Mouse (Mus musculus): Measurements from ENCODE around the gene Riok1. TPM values are rescaled to one million over a fixed set of nuclear protein-coding genes. Genes with fewer than 3 reads are reported as not detected.

Gene Riok1
- polyA plus RNA-seq (2015; fragmentation: Nextera tagmentation; extraction: Ambion mirVana): 17.7 and 19.0 TPM in 2 replicates

GRCm38 (mm10) chr13:38036343-38037043 is at the start of gene Riok1:
Riok1 (plus strand) TSS chr13:38036995.
- Histone ChIP-seq H3K27ac (replicated peaks) (peak within 1 kb of the TSS; percentile 85), H3K4me3 (replicated peaks) (peak within 1 kb of the TSS; percentile 86), H3K4me1 (replicated peaks) (peaks cover 28% of the 10 kb centered on the region), H3K36me3 (replicated peaks) (peaks cover 20% of the 10 kb centered on the region), H3K9ac (peak within 1 kb of the TSS; percentile 88), H3K9me3 (replicated peaks) (no peaks in the 10 kb centered on the region), H3K4me2 (peak within 1 kb of the TSS; percentile 85), H3K27me3 (no peaks in the 10 kb centered on the region)
- WGBS (ENCODE audit: insufficient replicate concordance): 4% methylated on average over 37 of the region's 37 CpGs
- peak; percentile 78 for ATAC-seq (ENCODE audit: insufficient read depth)

- no peak overlapping the region for H3K9ac ChIP-seq
- no peak overlapping the region for H3K4me3 ChIP-seq (replicated peaks)
- H3K27ac ChIP-seq (replicated peaks): no peak overlapping the region
- ATAC-seq (ENCODE audit: insufficient read depth): no peak
- H3K36me3 ChIP-seq (replicated peaks): peaks cover 68% of the 10 kb centered on the region
- peaks cover 25% of the 10 kb centered on the region for H3K4me1 ChIP-seq (replicated peaks)
- H3K4me2 ChIP-seq: no peak overlapping the region
- no peaks in the 10 kb centered on the region for H3K27me3 ChIP-seq
- no peaks in the 10 kb centered on the region for H3K9me3 ChIP-seq (replicated peaks)
- 78% methylated on average over 8 of the region's 8 CpGs for WGBS (ENCODE audit: insufficient replicate concordance)
Measured at GRCm38 (mm10) chr13:37989701-37990100, 47.1 kb upstream of the Riok1 start.

DNA sequence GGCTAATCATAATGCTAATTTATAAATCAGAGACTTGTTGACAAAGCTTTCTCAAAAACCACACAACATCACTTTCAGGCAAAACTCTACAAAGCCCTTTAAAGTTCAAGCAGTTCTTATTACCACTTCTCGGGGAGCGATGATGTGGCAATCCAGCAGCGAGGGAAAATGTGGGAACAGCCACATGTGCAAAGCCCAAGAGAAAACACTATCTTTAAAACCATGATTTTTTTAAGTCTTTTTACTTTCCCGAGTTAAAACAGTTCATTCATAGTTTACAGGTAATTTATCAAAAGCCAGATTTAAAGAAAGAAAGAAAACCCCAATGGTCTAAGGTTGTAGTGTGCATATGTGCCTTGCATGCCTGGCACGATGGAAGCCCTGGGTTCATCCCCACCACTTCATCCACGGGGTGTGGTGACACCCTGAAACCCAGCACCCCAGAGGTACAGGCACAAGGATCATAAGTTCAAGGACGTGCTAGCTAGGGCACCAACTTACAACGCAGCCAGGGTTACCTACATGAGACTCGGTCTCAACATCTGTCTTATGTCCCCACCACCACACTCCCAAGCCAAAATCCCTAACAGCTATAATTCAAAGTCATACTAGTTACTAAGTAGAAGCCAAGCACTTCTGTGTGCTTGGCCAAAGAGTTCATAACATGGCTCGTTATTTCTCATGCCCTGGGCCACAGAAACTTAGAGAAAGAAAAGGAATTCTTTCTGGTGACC is 44.0 kb upstream of the Riok1 start:
- peaks cover 40% of the 10 kb centered on the region for H3K36me3 ChIP-seq (replicated peaks)
- peak overlapping the region; percentile 92 for H3K4me3 ChIP-seq (replicated peaks)
- peak overlapping the region; percentile 91 for H3K27ac ChIP-seq (replicated peaks)
- H3K9ac ChIP-seq: peak overlapping the region; percentile 94
- H3K9me3 ChIP-seq (replicated peaks): no peaks in the 10 kb centered on the region
- WGBS (ENCODE audit: insufficient replicate concordance): 8% methylated on average over 10 of the region's 10 CpGs
- ATAC-seq (ENCODE audit: insufficient read depth): no peak
- H3K4me2 ChIP-seq: peak overlapping the region; percentile 74
- no peaks in the 10 kb centered on the region for H3K27me3 ChIP-seq
- peaks cover 30% of the 10 kb centered on the region for H3K4me1 ChIP-seq (replicated peaks)

GRCm38 (mm10) chr13:37993376-37993703 is 43.5 kb upstream of the Riok1 start:
- H3K27me3 ChIP-seq: peaks cover 2% of the 10 kb centered on the region; the same call in 1 of the 2 replicates
- under 1% methylated on average over 17 of the region's 17 CpGs for WGBS (ENCODE audit: insufficient replicate concordance)
- H3K9ac ChIP-seq: peak overlapping the region; percentile 94
- H3K27ac ChIP-seq (replicated peaks): peak overlapping the region; percentile 91
- no peaks in the 10 kb centered on the region for H3K9me3 ChIP-seq (replicated peaks)
- peak overlapping the region; percentile 74 for H3K4me2 ChIP-seq
- H3K4me3 ChIP-seq (replicated peaks): peak overlapping the region; percentile 92
- peaks cover 35% of the 10 kb centered on the region for H3K36me3 ChIP-seq (replicated peaks)
- ATAC-seq (ENCODE audit: insufficient read depth): no peak
- H3K4me1 ChIP-seq (replicated peaks): peaks cover 34% of the 10 kb centered on the region

- Histone ChIP-seq H3K4me1 (replicated peaks) (peaks cover 39% of the 10 kb centered on the region), H3K27me3 (peaks cover 5% of the 10 kb centered on the region; the same call in 1 of the 2 replicates), H3K27ac (replicated peaks) (peak within 1 kb of the TSS; percentile 91), H3K36me3 (replicated peaks) (peaks cover 30% of the 10 kb centered on the region), H3K9me3 (replicated peaks) (no peaks in the 10 kb centered on the region), H3K4me3 (replicated peaks) (peak within 1 kb of the TSS; percentile 92), H3K4me2 (peak within 1 kb of the TSS; percentile 74), H3K9ac (peak within 1 kb of the TSS; percentile 94)
- WGBS (ENCODE audit: insufficient replicate concordance): under 1% methylated on average over 89 of the region's 89 CpGs
- peak; percentile 96 for ATAC-seq (ENCODE audit: insufficient read depth)
Measured at GRCm38 (mm10) chr13:37993704-37994404, 42.9 kb upstream of the Riok1 start, which contains the start of gene Ssr1. Ssr1 (minus strand) TSS chr13:37994217.

DNA sequence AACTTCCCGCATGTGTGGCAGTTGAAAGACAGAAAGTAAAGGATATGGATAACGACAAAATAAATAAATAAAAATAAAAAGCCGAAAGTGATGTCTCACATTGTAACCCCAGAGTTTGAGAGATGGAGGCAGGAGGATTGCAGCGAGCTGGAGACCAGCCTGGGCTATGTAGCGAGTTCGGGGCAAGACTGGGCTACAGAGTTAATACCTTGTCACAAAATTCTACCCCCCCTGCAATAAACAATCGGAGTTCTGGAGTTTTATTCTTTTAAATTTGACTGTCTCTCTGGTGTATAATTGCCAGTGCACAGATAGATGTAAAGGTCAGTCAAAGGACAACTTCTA is 42.4 kb upstream of the Riok1 start:
- peak; percentile 34 for ATAC-seq (ENCODE audit: insufficient read depth)
- 14% methylated on average over 7 of the region's 7 CpGs for WGBS (ENCODE audit: insufficient replicate concordance)
- H3K4me3 ChIP-seq (replicated peaks): peak overlapping the region; percentile 92
- H3K27me3 ChIP-seq: peaks cover 5% of the 10 kb centered on the region; the same call in 1 of the 2 replicates
- no peaks in the 10 kb centered on the region for H3K9me3 ChIP-seq (replicated peaks)
- H3K27ac ChIP-seq (replicated peaks): peak overlapping the region; percentile 65
- H3K4me1 ChIP-seq (replicated peaks): peaks cover 44% of the 10 kb centered on the region
- H3K36me3 ChIP-seq (replicated peaks): peaks cover 24% of the 10 kb centered on the region
- peak overlapping the region; percentile 74 for H3K4me2 ChIP-seq
- 0 out of 2 replicates have a peak overlapping the region, but pooled peaks have one; percentile 3 for H3K9ac ChIP-seq

DNA sequence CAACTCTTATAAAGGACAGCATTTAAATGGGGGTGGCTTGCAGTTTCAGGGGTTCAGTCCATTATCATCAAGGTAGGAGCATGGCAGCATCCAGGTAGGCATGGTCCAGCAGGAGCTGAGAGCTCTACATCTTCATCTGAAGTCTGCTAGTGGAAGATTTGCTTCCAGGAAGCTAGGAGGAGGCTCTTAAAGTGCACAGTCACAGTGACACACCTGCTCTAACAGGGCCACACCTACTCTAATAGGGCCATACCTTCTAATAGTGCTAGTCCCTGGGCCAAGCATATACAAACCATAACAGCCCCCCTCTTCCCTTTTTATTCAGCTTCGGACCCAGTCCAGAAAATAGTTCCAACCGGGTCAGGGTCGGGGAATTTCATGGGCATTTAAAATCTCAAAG is 37.1 kb upstream of the Riok1 start:
- H3K36me3 ChIP-seq (replicated peaks): no peaks in the 10 kb centered on the region
- WGBS (ENCODE audit: insufficient replicate concordance): 79% methylated on average over 3 of the region's 3 CpGs
- H3K27me3 ChIP-seq: peaks cover 13% of the 10 kb centered on the region; the same call in 1 of the 2 replicates
- peaks cover 30% of the 10 kb centered on the region for H3K4me1 ChIP-seq (replicated peaks)
- H3K4me2 ChIP-seq: peak overlapping the region; percentile 35
- H3K27ac ChIP-seq (replicated peaks): peak overlapping the region; percentile 74
- no peaks in the 10 kb centered on the region for H3K9me3 ChIP-seq (replicated peaks)
- H3K4me3 ChIP-seq (replicated peaks): no peak overlapping the region
- H3K9ac ChIP-seq: no peak overlapping the region
- ATAC-seq (ENCODE audit: insufficient read depth): peak; percentile 95

- H3K4me1 ChIP-seq (replicated peaks): peaks cover 25% of the 10 kb centered on the region
- WGBS (ENCODE audit: insufficient replicate concordance): 31% methylated on average over 1 of the region's 1 CpGs
- H3K27me3 ChIP-seq: peaks cover 13% of the 10 kb centered on the region; the same call in 1 of the 2 replicates
- H3K4me2 ChIP-seq: no peak overlapping the region
- H3K36me3 ChIP-seq (replicated peaks): no peaks in the 10 kb centered on the region
- H3K9me3 ChIP-seq (replicated peaks): no peaks in the 10 kb centered on the region
- ATAC-seq (ENCODE audit: insufficient read depth): no peak
- no peak overlapping the region for H3K4me3 ChIP-seq (replicated peaks)
- H3K9ac ChIP-seq: no peak overlapping the region
- no peak overlapping the region for H3K27ac ChIP-seq (replicated peaks)
Measured at GRCm38 (mm10) chr13:38002461-38002860, 34.3 kb upstream of the Riok1 start.

DNA sequence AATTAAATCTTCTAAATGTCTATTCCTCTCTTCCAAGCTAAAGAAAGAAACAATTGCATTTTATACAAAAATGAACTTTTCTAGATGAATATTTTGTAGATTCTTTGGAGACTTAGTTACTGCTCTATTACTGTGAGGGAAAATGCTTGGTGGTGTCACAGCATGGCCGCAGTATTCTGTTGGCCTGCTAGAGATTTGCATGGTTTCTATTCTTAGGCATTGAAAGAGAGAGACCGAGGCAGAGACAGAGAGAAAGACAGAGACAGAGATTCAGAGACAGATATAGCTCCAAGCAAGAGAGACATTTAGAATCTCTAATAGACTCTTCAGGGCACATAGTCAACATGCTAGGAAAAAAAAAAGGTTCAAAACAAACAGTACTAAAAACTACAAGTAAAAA is 28.8 kb upstream of the Riok1 start:
- 82% methylated on average over 2 of the region's 2 CpGs for WGBS (ENCODE audit: insufficient replicate concordance)
- H3K4me3 ChIP-seq (replicated peaks): no peak overlapping the region
- H3K27me3 ChIP-seq: no peaks in the 10 kb centered on the region
- H3K4me1 ChIP-seq (replicated peaks): peaks cover 16% of the 10 kb centered on the region
- no peaks in the 10 kb centered on the region for H3K36me3 ChIP-seq (replicated peaks)
- H3K27ac ChIP-seq (replicated peaks): no peak overlapping the region
- H3K9ac ChIP-seq: no peak overlapping the region
- ATAC-seq (ENCODE audit: insufficient read depth): no peak
- H3K9me3 ChIP-seq (replicated peaks): no peaks in the 10 kb centered on the region
- H3K4me2 ChIP-seq: no peak overlapping the region

- 0 out of 2 replicates have a peak overlapping the region, but pooled peaks have one; percentile 4 for H3K4me3 ChIP-seq (replicated peaks)
- no peaks in the 10 kb centered on the region for H3K27me3 ChIP-seq
- peak; percentile 83 for ATAC-seq (ENCODE audit: insufficient read depth)
- no peaks in the 10 kb centered on the region for H3K9me3 ChIP-seq (replicated peaks)
- peaks cover 16% of the 10 kb centered on the region for H3K4me1 ChIP-seq (replicated peaks)
- peak overlapping the region; percentile 81 for H3K27ac ChIP-seq (replicated peaks)
- H3K36me3 ChIP-seq (replicated peaks): no peaks in the 10 kb centered on the region
- peak overlapping the region; percentile 51 for H3K4me2 ChIP-seq
- H3K9ac ChIP-seq: 0 out of 2 replicates have a peak overlapping the region, but pooled peaks have one; percentile 15
- 23% methylated on average over 5 of the region's 5 CpGs for WGBS (ENCODE audit: insufficient replicate concordance)
Measured at GRCm38 (mm10) chr13:38009721-38010408, 26.9 kb upstream of the Riok1 start.
